Mouse (Mus musculus) cerebellum, adult 2 months (tissue): ENCODE results near the gene Clasp1.

Experiments used
- CTCF ChIP-seq: fragments of 200-500 bp; IDR thresholded peaks from 2 replicates; pipeline ENCODE4 v1.5.1; 2011; ENCODE audit warnings: low read depth, mild to moderate bottlenecking, control low read depth, low read length, moderate library complexity, borderline replicate concordance; ENCODE audit not compliant: insufficient read depth
- POLR2A ChIP-seq: fragments of 200-500 bp; IDR thresholded peaks from 2 replicates; pipeline ENCODE4 v1.6.1; 2011; ENCODE audit warnings: low read length, control low read depth, borderline replicate concordance; ENCODE audit not compliant: insufficient read depth

- no peak for TF ChIP-seq POLR2A
- no peak for TF ChIP-seq CTCF
Observed at GRCm38 (mm10) chr1:118642296-118642999, 253.6 kb downstream of the Clasp1 start.
